Mouse (Mus musculus): ENCODE results near the gene Trim8.

DNA sequence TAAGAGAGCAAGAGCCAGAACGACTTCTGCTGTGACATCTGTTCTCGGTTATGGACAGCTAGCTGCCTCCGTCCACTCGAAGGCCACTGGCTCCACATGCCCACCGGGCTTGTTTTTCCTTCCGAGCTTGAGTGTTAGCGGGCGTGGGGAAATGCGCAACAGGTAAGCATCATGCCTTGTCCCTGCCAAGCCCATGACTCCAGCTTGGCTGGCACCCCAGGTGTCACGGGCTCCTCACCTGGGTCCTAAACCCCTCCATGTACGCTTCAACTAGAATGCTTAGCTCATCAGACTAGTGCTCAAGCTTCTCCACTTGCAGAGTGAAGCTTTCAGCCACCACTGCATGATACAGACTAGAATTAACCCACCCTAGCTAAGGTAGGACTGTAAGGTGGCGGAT, 57.1 kb downstream of the Trim8 start:
- no peak for TF ChIP-seq POLR2A (IDR thresholded peaks at IDR 0.05; ENCODE audit: borderline replicate concordance, extremely low read depth, low read depth, low read length)
- no peak for TF ChIP-seq CTCF (IDR thresholded peaks at IDR 0.05; ENCODE audit: insufficient read depth, low read length)
